Mouse (Mus musculus): Measurements from ENCODE around the gene Clic5. TPM values are rescaled to one million over a fixed set of nuclear protein-coding genes. Genes with fewer than 3 reads are reported as not detected.

The Clic5 gene
- polyA plus RNA-seq, 1 experiment from 2014 or later, result 0.33 TPM

DNA sequence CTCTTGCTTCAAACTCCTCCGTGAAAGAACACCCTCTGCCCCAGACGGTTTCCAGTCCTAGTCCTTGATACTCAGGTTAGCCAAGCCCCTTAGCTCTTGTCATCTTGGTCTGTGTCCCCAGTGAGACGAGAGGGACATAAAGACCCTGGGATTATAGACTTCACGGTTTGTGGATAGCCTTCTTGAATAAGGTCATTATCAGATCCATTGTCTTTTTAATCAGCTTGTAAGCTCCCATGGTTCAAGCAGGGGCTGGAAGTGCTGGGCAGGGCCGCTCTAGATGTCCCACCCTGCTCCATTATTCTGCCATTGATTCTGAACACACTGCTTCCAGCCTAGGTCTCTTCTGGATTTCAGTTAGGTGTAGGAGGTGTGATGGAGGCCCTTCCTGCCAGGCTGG is 55.7 kb downstream of the Clic5 start:
- H3K27me3 ChIP-seq (ENCODE audit: control insufficient read depth, insufficient read depth, low read depth, low read length), result no peaks in the 10 kb centered on the region
- H3K4me3 ChIP-seq (ENCODE audit: low read depth, low read length), result no peak overlapping the region
- 14% methylated on average over 5 of the region's 5 CpGs for WGBS
- ATAC-seq, result no peak
- no peak overlapping the region for H3K9ac ChIP-seq (ENCODE audit: low read depth, low read length)
- no peak overlapping the region for H3K4me2 ChIP-seq (ENCODE audit: low read length)
- H3K27ac ChIP-seq (ENCODE audit: low read length), result no peak overlapping the region
- H3K4me1 ChIP-seq (ENCODE audit: control insufficient read depth, insufficient read depth, low read length), result no peaks in the 10 kb centered on the region; the same call in 1 of the 2 replicates
- 0 out of 2 replicates have a peak, but pooled peaks cover 3% of the 10 kb centered on the region for H3K9me3 ChIP-seq (replicated peaks; ENCODE audit: control insufficient read depth, low read length, poor library complexity, severe bottlenecking)
- H3K36me3 ChIP-seq (ENCODE audit: control insufficient read depth, insufficient read depth, low read length), result no peaks in the 10 kb centered on the region

- Histone ChIP-seq H3K4me2 (ENCODE audit: low read length) (no peak overlapping the region), H3K27me3 (ENCODE audit: control insufficient read depth, insufficient read depth, low read depth, low read length) (no peaks in the 10 kb centered on the region), H3K9me3 (replicated peaks; ENCODE audit: control insufficient read depth, low read length, poor library complexity, severe bottlenecking) (0 out of 2 replicates have a peak, but pooled peaks cover 3% of the 10 kb centered on the region), H3K4me1 (ENCODE audit: control insufficient read depth, insufficient read depth, low read length) (no peaks in the 10 kb centered on the region; the same call in 1 of the 2 replicates), H3K27ac (ENCODE audit: low read length) (no peak overlapping the region), H3K4me3 (ENCODE audit: low read depth, low read length) (no peak overlapping the region), H3K9ac (ENCODE audit: low read depth, low read length) (no peak overlapping the region), H3K36me3 (ENCODE audit: control insufficient read depth, insufficient read depth, low read length) (no peaks in the 10 kb centered on the region)
- WGBS, result 21% methylated on average over 7 of the region's 7 CpGs
- ATAC-seq, result peak; percentile 54; the same call in 1 of the 2 replicates
These were observed 56.2 kb downstream of the Clic5 start for GRCm38 (mm10) chr17:44244625-44245024.

- Histone ChIP-seq H3K4me2 (ENCODE audit: low read length) (no peak overlapping the region), H3K27ac (ENCODE audit: low read length) (no peak overlapping the region), H3K4me3 (ENCODE audit: low read depth, low read length) (no peak overlapping the region), H3K36me3 (ENCODE audit: control insufficient read depth, insufficient read depth, low read length) (no peaks in the 10 kb centered on the region), H3K9ac (ENCODE audit: low read depth, low read length) (no peak overlapping the region), H3K27me3 (ENCODE audit: control insufficient read depth, insufficient read depth, low read depth, low read length) (no peaks in the 10 kb centered on the region), H3K4me1 (ENCODE audit: control insufficient read depth, insufficient read depth, low read length) (no peaks in the 10 kb centered on the region; the same call in 1 of the 2 replicates), H3K9me3 (replicated peaks; ENCODE audit: control insufficient read depth, low read length, poor library complexity, severe bottlenecking) (no peaks in the 10 kb centered on the region)
- WGBS, result 62% methylated on average over 9 of the region's 9 CpGs
- no peak for ATAC-seq
These were observed 57.8 kb downstream of the Clic5 start for GRCm38 (mm10) chr17:44246153-44246700.

- WGBS, result 73% methylated on average over 4 of the region's 4 CpGs
These were observed 61.2 kb downstream of the Clic5 start for GRCm38 (mm10) chr17:44249544-44249943.

DNA sequence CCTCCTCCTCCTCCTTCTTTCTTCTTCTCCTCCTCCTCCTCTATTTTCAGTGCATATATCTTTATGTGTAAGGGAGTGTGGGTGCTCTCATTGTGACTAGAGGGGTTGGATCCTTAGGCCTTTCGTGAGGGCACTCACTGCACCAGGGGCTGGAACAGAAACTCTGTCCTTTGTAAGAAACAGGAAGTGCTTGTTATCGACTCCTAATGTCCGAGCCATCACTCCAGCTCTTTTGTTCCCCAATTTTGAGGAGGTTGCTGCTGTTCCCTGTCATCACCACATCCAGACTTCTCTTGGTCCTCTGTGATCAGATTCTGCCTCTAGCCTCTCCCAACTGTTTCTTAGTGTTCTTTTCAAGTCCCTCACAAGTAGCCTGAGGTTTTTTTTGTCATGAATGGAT is 64.3 kb downstream of the Clic5 start:
- no peaks in the 10 kb centered on the region for H3K36me3 ChIP-seq (ENCODE audit: control insufficient read depth, insufficient read depth, low read length)
- no peak overlapping the region for H3K9ac ChIP-seq (ENCODE audit: low read depth, low read length)
- no peak overlapping the region for H3K4me2 ChIP-seq (ENCODE audit: low read length)
- no peak for ATAC-seq
- H3K4me3 ChIP-seq (ENCODE audit: low read depth, low read length), result no peak overlapping the region
- H3K27me3 ChIP-seq (ENCODE audit: control insufficient read depth, insufficient read depth, low read depth, low read length), result no peaks in the 10 kb centered on the region; the same call in 1 of the 2 replicates
- H3K4me1 ChIP-seq (ENCODE audit: control insufficient read depth, insufficient read depth, low read length), result no peaks in the 10 kb centered on the region
- H3K9me3 ChIP-seq (replicated peaks; ENCODE audit: control insufficient read depth, low read length, poor library complexity, severe bottlenecking), result no peaks in the 10 kb centered on the region
- 70% methylated on average over 3 of the region's 3 CpGs for WGBS
- H3K27ac ChIP-seq (ENCODE audit: low read length), result no peak overlapping the region

More at GRCm38 (mm10) chr17:44249544-44249943, 61.2 kb downstream of the Clic5 start:
- Histone ChIP-seq H3K4me2 (ENCODE audit: low read length) (no peak overlapping the region), H3K36me3 (ENCODE audit: control insufficient read depth, insufficient read depth, low read length) (no peaks in the 10 kb centered on the region), H3K27ac (ENCODE audit: low read length) (no peak overlapping the region), H3K27me3 (ENCODE audit: control insufficient read depth, insufficient read depth, low read depth, low read length) (no peaks in the 10 kb centered on the region; the same call in 1 of the 2 replicates), H3K4me3 (ENCODE audit: low read depth, low read length) (no peak overlapping the region), H3K9ac (ENCODE audit: low read depth, low read length) (no peak overlapping the region), H3K9me3 (replicated peaks; ENCODE audit: control insufficient read depth, low read length, poor library complexity, severe bottlenecking) (no peaks in the 10 kb centered on the region), H3K4me1 (ENCODE audit: control insufficient read depth, insufficient read depth, low read length) (no peaks in the 10 kb centered on the region; the same call in 1 of the 2 replicates)
- ATAC-seq, result no peak

- no peak overlapping the region for H3K4me2 ChIP-seq (ENCODE audit: low read length)
- H3K4me3 ChIP-seq (ENCODE audit: low read depth, low read length), result no peak overlapping the region
- ATAC-seq, result no peak
- H3K9ac ChIP-seq (ENCODE audit: low read depth, low read length), result no peak overlapping the region
- no peak overlapping the region for H3K27ac ChIP-seq (ENCODE audit: low read length)
- H3K27me3 ChIP-seq (ENCODE audit: control insufficient read depth, insufficient read depth, low read depth, low read length), result no peaks in the 10 kb centered on the region; the same call in 1 of the 2 replicates
- no peaks in the 10 kb centered on the region for H3K36me3 ChIP-seq (ENCODE audit: control insufficient read depth, insufficient read depth, low read length)
- 65% methylated on average over 8 of the region's 8 CpGs for WGBS
- H3K9me3 ChIP-seq (replicated peaks; ENCODE audit: control insufficient read depth, low read length, poor library complexity, severe bottlenecking), result no peaks in the 10 kb centered on the region
- H3K4me1 ChIP-seq (ENCODE audit: control insufficient read depth, insufficient read depth, low read length), result no peaks in the 10 kb centered on the region
These were observed 66.3 kb downstream of the Clic5 start for GRCm38 (mm10) chr17:44254698-44255097.

GRCm38 (mm10) chr17:44256583-44256982 is 68.2 kb downstream of the Clic5 start:
- H3K27me3 ChIP-seq (ENCODE audit: control insufficient read depth, insufficient read depth, low read depth, low read length), result no peaks in the 10 kb centered on the region; the same call in 1 of the 2 replicates
- peak; percentile 77 for ATAC-seq
- no peak overlapping the region for H3K9ac ChIP-seq (ENCODE audit: low read depth, low read length)
- H3K4me2 ChIP-seq (ENCODE audit: low read length), result no peak overlapping the region
- no peaks in the 10 kb centered on the region for H3K4me1 ChIP-seq (ENCODE audit: control insufficient read depth, insufficient read depth, low read length)
- 3% methylated on average over 6 of the region's 6 CpGs for WGBS
- no peaks in the 10 kb centered on the region for H3K36me3 ChIP-seq (ENCODE audit: control insufficient read depth, insufficient read depth, low read length)
- H3K4me3 ChIP-seq (ENCODE audit: low read depth, low read length), result no peak overlapping the region
- no peak overlapping the region for H3K27ac ChIP-seq (ENCODE audit: low read length)
- H3K9me3 ChIP-seq (replicated peaks; ENCODE audit: control insufficient read depth, low read length, poor library complexity, severe bottlenecking), result no peaks in the 10 kb centered on the region

DNA sequence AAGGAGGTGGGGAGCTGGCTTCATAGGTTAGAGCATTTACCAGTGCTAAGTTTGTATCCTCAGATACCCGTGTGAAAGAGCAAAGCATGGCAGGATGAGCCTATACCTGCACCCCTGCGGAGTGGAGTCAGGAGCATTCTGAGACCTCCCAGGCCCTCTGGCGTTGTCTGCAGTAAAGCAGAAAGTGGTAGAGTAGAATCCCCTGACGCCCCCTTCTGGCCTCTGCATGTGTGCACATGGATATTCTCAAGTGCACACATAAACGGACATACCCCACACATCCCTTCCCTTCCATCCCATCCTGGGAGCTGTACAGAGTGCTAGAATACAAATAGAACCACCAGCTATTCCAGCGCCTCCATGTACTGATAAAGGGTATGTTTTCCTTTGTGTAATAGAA is 70.9 kb downstream of the Clic5 start:
- H3K4me1 ChIP-seq (ENCODE audit: control insufficient read depth, insufficient read depth, low read length), result no peaks in the 10 kb centered on the region
- 32% methylated on average over 6 of the region's 6 CpGs for WGBS
- no peaks in the 10 kb centered on the region for H3K36me3 ChIP-seq (ENCODE audit: control insufficient read depth, insufficient read depth, low read length)
- H3K9me3 ChIP-seq (replicated peaks; ENCODE audit: control insufficient read depth, low read length, poor library complexity, severe bottlenecking), result no peaks in the 10 kb centered on the region
- H3K4me2 ChIP-seq (ENCODE audit: low read length), result no peak overlapping the region
- no peaks in the 10 kb centered on the region; the same call in 1 of the 2 replicates for H3K27me3 ChIP-seq (ENCODE audit: control insufficient read depth, insufficient read depth, low read depth, low read length)
- H3K9ac ChIP-seq (ENCODE audit: low read depth, low read length), result no peak overlapping the region
- no peak overlapping the region for H3K27ac ChIP-seq (ENCODE audit: low read length)
- no peak for ATAC-seq
- no peak overlapping the region for H3K4me3 ChIP-seq (ENCODE audit: low read depth, low read length)

DNA sequence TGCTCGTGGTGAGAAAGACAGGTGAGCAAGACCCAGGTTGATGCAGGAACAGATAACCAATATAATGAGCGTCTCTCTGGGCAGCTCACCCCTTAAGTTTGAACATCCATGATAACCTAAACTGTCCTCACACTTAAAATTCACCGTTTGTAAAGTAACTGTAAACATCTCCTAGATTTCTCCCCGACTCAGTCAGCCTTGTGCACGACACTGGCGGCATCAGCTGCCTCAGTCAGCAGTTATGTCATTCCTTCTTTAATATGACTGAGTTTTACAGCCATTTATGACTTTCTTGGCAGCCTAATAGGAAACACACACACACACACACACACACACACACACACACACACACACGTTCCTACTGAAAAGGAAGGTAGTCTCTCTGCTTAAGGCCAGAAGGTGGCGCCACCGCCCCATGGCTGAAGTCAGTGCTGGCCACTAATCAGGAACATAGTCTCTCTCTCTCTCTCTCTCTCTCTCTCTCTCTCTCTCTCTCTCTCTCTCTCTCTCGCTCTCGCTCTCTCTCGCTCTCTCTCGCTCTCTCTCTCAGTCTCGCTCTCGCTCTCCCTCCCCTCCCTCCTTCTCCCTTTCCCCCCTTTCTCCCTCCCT is 73.3 kb downstream of the Clic5 start:
- H3K4me2 ChIP-seq (ENCODE audit: low read length), result peak overlapping the region; percentile 27
- H3K9ac ChIP-seq (ENCODE audit: low read depth, low read length), result no peak overlapping the region
- ATAC-seq, result peak; percentile 89
- no peaks in the 10 kb centered on the region for H3K9me3 ChIP-seq (replicated peaks; ENCODE audit: control insufficient read depth, low read length, poor library complexity, severe bottlenecking)
- H3K4me1 ChIP-seq (ENCODE audit: control insufficient read depth, insufficient read depth, low read length), result no peaks in the 10 kb centered on the region
- WGBS, result 33% methylated on average over 11 of the region's 15 CpGs
- H3K4me3 ChIP-seq (ENCODE audit: low read depth, low read length), result no peak overlapping the region
- H3K27ac ChIP-seq (ENCODE audit: low read length), result no peak overlapping the region
- no peaks in the 10 kb centered on the region for H3K27me3 ChIP-seq (ENCODE audit: control insufficient read depth, insufficient read depth, low read depth, low read length)
- H3K36me3 ChIP-seq (ENCODE audit: control insufficient read depth, insufficient read depth, low read length), result no peaks in the 10 kb centered on the region
